In genomic region chr11:86646136-86646834, GRCm38 (mm10) we compare ENCODE assay signal across 11 mouse cellular contexts. TPM values are rescaled to one million over a fixed set of nuclear protein-coding genes. Genes with fewer than 3 reads are reported as not detected.
A peak's percentile ranks its signal among the peaks of the same experiment; 100 is the strongest.
DNase-seq lines count a peak whose midpoint lies in the region; ATAC-seq and TF ChIP-seq lines count a peak whose summit lies in the region.
"Had no signal": no experiment of that assay in that cellular context is flagged by ENCODE, and none has a peak within 500 bp of the region (broad histone marks: within the 10 kb centered on the region; RNA-seq: fewer than 3 reads in every experiment).

No protein-coding gene starts in this region.

- H3K27ac ChIP-seq in intestine, embryonic 16.5 days (ENCODE audit: low read length): 0 out of 2 replicates have a peak overlapping the region, but pooled peaks have one; percentile 21
- no peak overlapping the region for H3K27ac ChIP-seq in intestine, embryonic 15.5 days
- no peak overlapping the region; the same call in 1 of the 2 replicates for H3K27ac ChIP-seq in ES-E14 (ENCODE audit: insufficient read depth, low read depth, low read length, poor library complexity, severe bottlenecking)
- no peak overlapping the region; the same call in 1 of the 2 replicates for H3K27ac ChIP-seq in embryonic facial prominence, embryonic 14.5 days (replicated peaks; ENCODE audit: low read depth, low read length)
- H3K27ac ChIP-seq: embryonic facial prominence, embryonic 15.5 days; liver, embryonic 15.5 days had no signal

- no peak overlapping the region for H3K9ac ChIP-seq in intestine, embryonic 16.5 days (ENCODE audit: low read depth, low read length)
- no peak overlapping the region for H3K9ac ChIP-seq in intestine, embryonic 15.5 days
- H3K9ac ChIP-seq in ES-E14 (ENCODE audit: insufficient read depth, low read depth, low read length, poor library complexity, severe bottlenecking): no peak overlapping the region
- H3K9ac ChIP-seq in embryonic facial prominence, embryonic 14.5 days (ENCODE audit: low read depth, low read length): no peak overlapping the region
- H3K9ac ChIP-seq: embryonic facial prominence, embryonic 15.5 days; liver, embryonic 15.5 days had no signal

- peak; percentile 26 for DNase-seq in ES-E14 (ENCODE audit: low read depth, low spot score)
- peak; percentile 29 for DNase-seq in embryonic facial prominence, embryonic 14.5 days (ENCODE audit: low spot score)
- DNase-seq in lung, postnatal 14 days: peak; percentile 34
- DNase-seq in cerebellum, postnatal 14 days: no peak
- DNase-seq in urinary bladder, adult 18-20 months (ENCODE audit: low spot score in 2 of 2): no peak
- no peak for DNase-seq in left cerebral cortex, adult 9 months (ENCODE audit: low spot score in 2 of 2)

- H3K27me3 ChIP-seq in intestine, embryonic 16.5 days (replicated peaks; ENCODE audit: control insufficient read depth, insufficient read depth, low read length): no peaks in the 10 kb centered on the region
- no peaks in the 10 kb centered on the region for H3K27me3 ChIP-seq in intestine, embryonic 15.5 days (replicated peaks)
- H3K27me3 ChIP-seq in embryonic facial prominence, embryonic 14.5 days (replicated peaks; ENCODE audit: control insufficient read depth, insufficient read depth, low read length): no peaks in the 10 kb centered on the region
- H3K27me3 ChIP-seq: embryonic facial prominence, embryonic 15.5 days; liver, embryonic 15.5 days had no signal

- no peak overlapping the region for H3K4me3 ChIP-seq in intestine, embryonic 16.5 days (ENCODE audit: low read length)
- H3K4me3 ChIP-seq in intestine, embryonic 15.5 days (replicated peaks): no peak overlapping the region
- no peak overlapping the region for H3K4me3 ChIP-seq in ES-E14 (ENCODE audit: insufficient read depth in 1 of 2, low read depth in 1 of 2, low read length in 2 of 2, poor library complexity in 1 of 2, severe bottlenecking in 1 of 2)
- no peak overlapping the region for H3K4me3 ChIP-seq in embryonic facial prominence, embryonic 14.5 days (ENCODE audit: low read depth, low read length)
- H3K4me3 ChIP-seq: embryonic facial prominence, embryonic 15.5 days; liver, embryonic 15.5 days had no signal

- no peaks in the 10 kb centered on the region for H3K9me3 ChIP-seq in intestine, embryonic 16.5 days (ENCODE audit: control insufficient read depth, low read length)
- H3K9me3 ChIP-seq in intestine, embryonic 15.5 days: no peaks in the 10 kb centered on the region
- H3K9me3 ChIP-seq in ES-E14 (ENCODE audit: control insufficient read depth, insufficient read depth, low read depth, low read length): no peaks in the 10 kb centered on the region
- no peaks in the 10 kb centered on the region for H3K9me3 ChIP-seq in embryonic facial prominence, embryonic 14.5 days (ENCODE audit: control insufficient read depth, low read length)
- H3K9me3 ChIP-seq: embryonic facial prominence, embryonic 15.5 days; liver, embryonic 15.5 days had no signal

- WGBS in intestine, embryonic 16.5 days: 71% methylated on average over 7 of the region's 7 CpGs
- 62% methylated on average over 7 of the region's 7 CpGs for WGBS in intestine, embryonic 15.5 days
- 58% methylated on average over 7 of the region's 7 CpGs for WGBS in embryonic facial prominence, embryonic 14.5 days

- H3K4me2 ChIP-seq in intestine, embryonic 16.5 days (ENCODE audit: low read depth, low read length): no peak overlapping the region
- no peak overlapping the region for H3K4me2 ChIP-seq in intestine, embryonic 15.5 days (replicated peaks)
- no peak overlapping the region for H3K4me2 ChIP-seq in embryonic facial prominence, embryonic 14.5 days (ENCODE audit: low read depth, low read length)
- H3K4me2 ChIP-seq: embryonic facial prominence, embryonic 15.5 days; liver, embryonic 15.5 days had no signal

- 0 out of 2 replicates have a peak, but pooled peaks cover 2% of the 10 kb centered on the region for H3K4me1 ChIP-seq in intestine, embryonic 16.5 days (ENCODE audit: control insufficient read depth, insufficient read depth, low read length)
- H3K4me1 ChIP-seq in intestine, embryonic 15.5 days (replicated peaks): 0 out of 2 replicates have a peak, but pooled peaks cover 2% of the 10 kb centered on the region
- peaks cover 1 to 2% of the 10 kb centered on the region in 2 experiments; a peak in 1 of 4 replicates for H3K4me1 ChIP-seq in ES-E14 (ENCODE audit: control insufficient read depth in 2 of 2, insufficient read depth in 2 of 2, low read length in 2 of 2, poor library complexity in 1 of 2)
- H3K4me1 ChIP-seq in embryonic facial prominence, embryonic 14.5 days (ENCODE audit: control insufficient read depth, insufficient read depth, low read length): no peaks in the 10 kb centered on the region
- H3K4me1 ChIP-seq: embryonic facial prominence, embryonic 15.5 days; liver, embryonic 15.5 days had no signal

- in situ Hi-C loops in ES-E14 (cut with MboI; ENCODE audit: low sequenced_read_pairs in 2 of 2, unreplicated experiment in 2 of 2): no loop called here

- ATAC-seq in intestine, embryonic 16.5 days: peak; percentile 26; the same call in 1 of the 2 replicates
- no peak; the same call in 1 of the 2 replicates for ATAC-seq in intestine, embryonic 15.5 days
- 0 out of 2 replicates have a peak, but pooled peaks have one; percentile 12 for ATAC-seq in embryonic facial prominence, embryonic 14.5 days (ENCODE audit: low read depth)
- ATAC-seq: inflammation-experienced regulatory T-cells, adult 6 months had no signal

- no peaks in the 10 kb centered on the region for H3K36me3 ChIP-seq in intestine, embryonic 16.5 days (ENCODE audit: control insufficient read depth, insufficient read depth, low read length)
- 0 out of 2 replicates have a peak, but pooled peaks cover 4% of the 10 kb centered on the region for H3K36me3 ChIP-seq in intestine, embryonic 15.5 days
- H3K36me3 ChIP-seq in ES-E14 (ENCODE audit: control insufficient read depth, insufficient read depth, low read length, poor library complexity, severe bottlenecking): no peaks in the 10 kb centered on the region; the same call in 1 of the 2 replicates
- 0 out of 2 replicates have a peak, but pooled peaks cover 6% of the 10 kb centered on the region for H3K36me3 ChIP-seq in embryonic facial prominence, embryonic 14.5 days (ENCODE audit: control insufficient read depth, insufficient read depth, low read length)
- H3K36me3 ChIP-seq: embryonic facial prominence, embryonic 15.5 days had no signal

TF ChIP-seq in ES-E14, 5 proteins besides CTCF, POLR2A, EP300 and RAD21:
- no peak for TF ChIP-seq HCFC1 (IDR thresholded peaks at IDR 0.05; ENCODE audit: borderline replicate concordance, insufficient read depth, low read length)
- peak; percentile 47; the same call in 1 of the 2 replicates for TF ChIP-seq MAFK (IDR thresholded peaks at IDR 0.05; ENCODE audit: insufficient read depth, low read depth, low read length)

RNA-seq across cellular contexts. Expression of gene Vmp1, which starts 37.4 kb away (rescaled TPM):
- 220 and 272 TPM in 2 replicates for polyA plus RNA-seq in intestine, embryonic 16.5 days (2015; fragmentation: Nextera tagmentation; extraction: Ambion mirVana)
- polyA plus RNA-seq in intestine, embryonic 15.5 days (2015; fragmentation: Nextera tagmentation; extraction: Ambion mirVana): 168 and 176 TPM in 2 replicates
- total RNA-seq in ES-E14 (2012; rRNA removed): 81.9 and 107 TPM in 2 replicates
- 86.6 and 96.2 TPM in 2 replicates for polyA plus RNA-seq in embryonic facial prominence, embryonic 14.5 days (2014; fragmentation: Nextera tagmentation; extraction: Ambion mirVana)

RNA-seq across cellular contexts. Expression of gene Ptrh2, which starts 37.5 kb away (rescaled TPM):
- 27.0 and 28.2 TPM in 2 replicates for polyA plus RNA-seq in intestine, embryonic 16.5 days (2015; fragmentation: Nextera tagmentation; extraction: Ambion mirVana)
- polyA plus RNA-seq in intestine, embryonic 15.5 days (2015; fragmentation: Nextera tagmentation; extraction: Ambion mirVana): 31.0 and 33.1 TPM in 2 replicates
- 15.0 and 16.6 TPM in 2 replicates for total RNA-seq in ES-E14 (2012; rRNA removed)
- 25.9 and 26.9 TPM in 2 replicates for polyA plus RNA-seq in embryonic facial prominence, embryonic 14.5 days (2014; fragmentation: Nextera tagmentation; extraction: Ambion mirVana)

Comparison
In these comparisons a context has a peak if more than half of its experiments do, and no peak if none do; other contexts are left out.
1. DNase-seq: peak in ES-E14 (single experiment), embryonic facial prominence, embryonic 14.5 days (single experiment) and lung, postnatal 14 days (single experiment); none in cerebellum, postnatal 14 days (0 of 2), urinary bladder, adult 18-20 months (0 of 2) and left cerebral cortex, adult 9 months (0 of 2).